Mouse (Mus musculus) stomach, postnatal 0 days (tissue): ENCODE results near the gene Katnal1.

Source experiments
- CTCF ChIP-seq: IDR thresholded peaks from 2 replicates; pipeline ENCODE4 v1.5.1; 2016; ENCODE audit warnings: antibody characterized with exemption, low read depth, mild to moderate bottlenecking, moderate library complexity
- EP300 ChIP-seq: optimal IDR thresholded peaks from 2 replicates; pipeline ENCODE3; 2016; ENCODE audit warnings: antibody characterized with exemption

GRCm38 (mm10) chr5:148867171-148867570 lies 61.9 kb downstream of the Katnal1 start:
- TF ChIP-seq CTCF (no peak), EP300 (no peak)
